Mouse (Mus musculus): ENCODE results near the gene Bax. TPM values are rescaled to one million over a fixed set of nuclear protein-coding genes. Genes with fewer than 3 reads are reported as not detected.
A peak's percentile ranks its signal among the peaks of the same experiment; 100 is the strongest.

Bax gene
- polyA plus RNA-seq, 1 experiment = 407 TPM

- TF ChIP-seq GATA1 (IDR thresholded peaks at IDR 0.05; ENCODE audit: low read length) = no peak
Observed at GRCm38 (mm10) chr7:45447325-45447990, 19.2 kb downstream of the Bax start.

GRCm38 (mm10) chr7:45446589-45446988 is 20.1 kb downstream of the Bax start:
- TF ChIP-seq GATA1 (IDR thresholded peaks at IDR 0.05; ENCODE audit: low read length) = no peak

- TF ChIP-seq GATA1 (IDR thresholded peaks at IDR 0.05; ENCODE audit: low read length) = peak; percentile 88
Observed at GRCm38 (mm10) chr7:45443526-45444420, 22.9 kb downstream of the Bax start.

GRCm38 (mm10) chr7:45437521-45438276 is 29.0 kb downstream of the Bax start, which contains the start of gene Ruvbl2:
Gene Ruvbl2, minus strand, starts transcription at chr7:45438096.
- no peak for TF ChIP-seq GATA1 (IDR thresholded peaks at IDR 0.05; ENCODE audit: low read length)

- TF ChIP-seq GATA1 (IDR thresholded peaks at IDR 0.05; ENCODE audit: low read length) = no peak
Observed at GRCm38 (mm10) chr7:45437046-45437445, 29.7 kb downstream of the Bax start.

- TF ChIP-seq GATA1 (IDR thresholded peaks at IDR 0.05; ENCODE audit: low read length) = no peak
Observed at GRCm38 (mm10) chr7:45436444-45436843, 30.3 kb downstream of the Bax start.

- no peak for TF ChIP-seq GATA1 (IDR thresholded peaks at IDR 0.05; ENCODE audit: low read length)
Observed at GRCm38 (mm10) chr7:45435038-45435437, 31.7 kb downstream of the Bax start.

- no peak for TF ChIP-seq GATA1 (IDR thresholded peaks at IDR 0.05; ENCODE audit: low read length)
Observed at GRCm38 (mm10) chr7:45434203-45435015, 32.3 kb downstream of the Bax start, which contains the start of gene Gys1. Gene Gys1, plus strand, starts transcription at chr7:45434844.

GRCm38 (mm10) chr7:45433835-45434202 is 32.9 kb downstream of the Bax start:
- TF ChIP-seq GATA1 (IDR thresholded peaks at IDR 0.05; ENCODE audit: low read length) = no peak

GRCm38 (mm10) chr7:45426556-45426955 is 40.1 kb downstream of the Bax start:
- TF ChIP-seq GATA1 (IDR thresholded peaks at IDR 0.05; ENCODE audit: low read length) = no peak

- no peak for TF ChIP-seq GATA1 (IDR thresholded peaks at IDR 0.05; ENCODE audit: low read length)
Observed at GRCm38 (mm10) chr7:45421194-45421593, 45.5 kb downstream of the Bax start.

- TF ChIP-seq GATA1 (IDR thresholded peaks at IDR 0.05; ENCODE audit: low read length) = no peak
Observed at GRCm38 (mm10) chr7:45420615-45420919, 46.1 kb downstream of the Bax start, which contains the start of gene Lhb. Gene Lhb, plus strand, starts transcription at chr7:45420820.

GRCm38 (mm10) chr7:45419859-45420614 is 46.7 kb downstream of the Bax start:
- no peak for TF ChIP-seq GATA1 (IDR thresholded peaks at IDR 0.05; ENCODE audit: low read length)

GRCm38 (mm10) chr7:45417962-45418492 is 48.7 kb downstream of the Bax start:
- TF ChIP-seq GATA1 (IDR thresholded peaks at IDR 0.05; ENCODE audit: low read length) = no peak

Measured in G1E-ER4 (cell line).